Mouse (Mus musculus) c-Kit-positive CD71-positive TER-119-negative erythroid progenitor cells, embryonic 14.5 days (primary cell): Measurements from ENCODE around the gene Slc25a34.

Experiments
- DNase-seq: peaks from one replicate; pipeline ENCODE4 v3.0.0-alpha.2; 2013; ENCODE audit warnings: low read depth

Slc25a34 gene

GRCm38 (mm10) chr4:141643118-141643855 lies 19.7 kb upstream of the Slc25a34 start:
- DNase-seq = no peak

- no peak for DNase-seq
These were observed 18.6 kb upstream of the Slc25a34 start for GRCm38 (mm10) chr4:141641961-141642811.

- DNase-seq = no peak
These were observed 17.7 kb upstream of the Slc25a34 start for GRCm38 (mm10) chr4:141641353-141641771.

DNA sequence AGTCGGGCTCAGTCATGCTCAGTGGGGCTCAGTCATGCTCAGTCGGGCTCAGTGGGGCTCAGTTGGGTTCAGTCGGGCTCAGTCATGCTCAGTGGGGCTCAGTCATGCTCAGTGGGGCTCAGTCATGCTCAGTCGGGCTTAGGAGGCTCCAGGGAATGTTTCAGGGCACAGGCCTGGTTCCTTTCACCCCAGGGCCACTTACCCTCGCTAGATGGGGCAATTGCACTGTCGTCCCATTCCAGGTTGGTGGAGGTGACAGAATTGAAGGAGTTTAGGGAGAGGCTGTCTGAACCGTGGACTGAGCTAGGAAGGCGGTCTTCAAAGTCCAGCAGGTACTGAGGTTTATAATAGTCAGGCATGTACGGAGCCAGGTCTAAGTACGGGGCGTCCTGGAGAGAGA lies 15.9 kb upstream of the Slc25a34 start:
- no peak for DNase-seq

DNA sequence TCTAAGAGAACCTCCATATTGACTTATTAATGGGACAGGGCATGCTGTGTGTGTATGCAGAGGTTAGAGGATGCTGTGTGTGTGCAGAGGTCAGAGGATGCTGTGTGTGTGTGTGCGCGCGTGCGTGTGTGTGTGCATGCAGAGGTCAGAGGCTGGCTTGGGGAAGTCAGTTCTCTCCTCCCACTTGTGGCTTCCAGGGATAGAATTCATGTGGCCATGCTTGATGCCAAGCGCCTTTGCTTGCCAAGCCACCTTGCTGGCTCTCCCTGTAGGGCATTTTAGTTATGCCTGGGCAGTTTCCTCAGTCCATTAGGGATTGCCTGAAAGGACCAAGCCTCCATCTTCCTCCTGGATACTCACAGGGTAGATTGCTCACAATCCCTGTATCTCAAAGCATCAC lies 13.1 kb upstream of the Slc25a34 start:
- DNase-seq = no peak

- DNase-seq = no peak
These were observed 12.4 kb upstream of the Slc25a34 start for GRCm38 (mm10) chr4:141635991-141636390.

DNA sequence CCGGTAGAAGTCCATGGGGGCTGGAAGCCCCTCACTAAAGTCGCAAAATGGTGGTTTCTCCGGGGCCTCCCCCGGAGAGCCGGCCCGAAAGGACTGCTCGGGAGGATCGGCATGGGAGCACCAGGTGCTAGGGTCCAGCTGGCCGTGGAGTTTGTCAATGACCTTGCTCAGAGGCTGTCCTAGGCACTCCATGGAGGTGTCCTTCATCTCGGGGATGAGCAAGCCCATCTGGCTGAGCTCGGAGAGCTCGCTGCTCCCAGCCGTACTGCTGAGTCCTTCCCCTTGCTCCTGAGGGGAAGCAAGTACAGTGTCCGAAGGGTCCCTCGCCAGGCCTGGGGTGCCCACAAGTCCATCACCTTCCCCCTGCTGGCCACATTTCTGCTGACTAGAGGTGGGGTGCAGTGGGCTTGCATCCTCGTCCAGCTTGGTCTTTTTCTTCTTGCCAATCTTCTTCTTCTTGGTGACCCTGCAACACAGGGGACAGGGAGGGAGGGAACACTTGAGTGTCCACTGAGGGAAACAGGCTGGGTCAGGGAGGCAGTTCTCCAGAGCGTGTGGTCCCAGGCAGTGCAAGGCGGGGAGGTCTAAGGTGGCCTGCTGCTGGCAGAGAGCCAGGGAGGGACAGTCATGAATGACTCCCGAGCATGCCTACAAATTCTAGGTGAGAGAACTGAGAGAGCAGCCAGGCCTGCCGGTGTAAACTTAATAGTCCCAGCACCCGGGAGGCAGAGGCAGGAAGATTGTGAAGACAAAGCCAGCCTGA lies 8.7 kb upstream of the Slc25a34 start:
- no peak for DNase-seq

DNA sequence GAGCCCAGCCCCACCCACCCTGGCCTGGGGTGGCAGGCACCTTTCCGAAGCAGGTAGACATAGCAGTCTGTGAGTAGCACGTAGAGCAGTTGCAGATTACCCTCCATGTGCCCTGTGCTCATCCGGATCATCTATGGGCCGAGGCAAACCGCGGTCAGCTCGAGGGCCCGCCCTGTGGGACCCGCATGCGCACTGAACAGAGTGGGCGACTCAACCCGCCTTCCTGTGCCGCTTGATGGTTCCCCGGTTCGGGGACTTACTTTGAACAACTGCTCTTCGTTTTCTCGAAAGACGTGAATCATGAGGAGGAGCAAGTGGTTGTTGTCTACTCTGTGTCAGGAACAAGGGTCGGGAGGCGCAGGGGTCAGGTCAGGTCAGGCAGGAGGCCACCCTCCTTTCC lies 7.6 kb upstream of the Slc25a34 start:
- DNase-seq = no peak

DNA sequence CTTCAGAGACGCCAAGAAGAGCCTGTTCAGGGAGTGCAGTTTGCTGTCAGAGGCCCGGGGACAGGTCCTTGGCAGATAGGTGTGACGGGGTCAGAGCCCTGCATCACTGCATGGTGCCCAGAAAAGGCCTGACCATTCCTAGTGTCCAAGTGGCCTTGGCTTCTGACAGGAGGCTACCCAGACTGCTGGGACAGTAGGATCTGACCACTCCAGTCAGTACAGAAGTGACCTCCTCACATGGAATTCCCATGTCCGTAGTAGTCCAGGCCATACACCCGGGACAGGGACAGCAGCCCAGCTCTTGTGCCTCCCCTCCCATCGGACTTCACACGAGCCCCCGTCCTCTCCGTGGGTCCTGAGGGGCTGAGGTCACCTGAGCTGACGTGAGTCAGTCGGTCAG lies 6.4 kb upstream of the Slc25a34 start:
- DNase-seq = no peak

- DNase-seq = no peak
These were observed 5.0 kb upstream of the Slc25a34 start for GRCm38 (mm10) chr4:141628661-141629060.

DNA sequence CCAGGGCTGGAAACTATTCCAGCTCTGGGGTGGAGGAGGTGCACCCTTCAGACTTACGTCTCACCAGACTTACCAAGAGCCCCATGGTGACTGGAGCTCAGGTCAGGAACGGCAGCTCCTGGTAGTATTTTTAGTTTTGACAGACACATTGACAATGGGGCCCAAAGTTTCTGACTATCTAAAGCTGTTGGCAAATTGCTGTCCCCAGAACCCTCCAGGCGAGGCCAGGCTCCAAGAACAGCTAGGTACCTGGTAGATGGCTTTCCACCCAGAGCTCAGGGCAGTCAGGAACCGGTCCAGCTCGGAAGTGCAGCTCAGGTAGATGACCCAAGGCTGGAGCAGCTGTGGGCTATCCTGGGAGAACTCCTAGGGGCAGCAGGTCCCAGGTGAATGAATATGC lies 3.9 kb upstream of the Slc25a34 start:
- DNase-seq = no peak

DNA sequence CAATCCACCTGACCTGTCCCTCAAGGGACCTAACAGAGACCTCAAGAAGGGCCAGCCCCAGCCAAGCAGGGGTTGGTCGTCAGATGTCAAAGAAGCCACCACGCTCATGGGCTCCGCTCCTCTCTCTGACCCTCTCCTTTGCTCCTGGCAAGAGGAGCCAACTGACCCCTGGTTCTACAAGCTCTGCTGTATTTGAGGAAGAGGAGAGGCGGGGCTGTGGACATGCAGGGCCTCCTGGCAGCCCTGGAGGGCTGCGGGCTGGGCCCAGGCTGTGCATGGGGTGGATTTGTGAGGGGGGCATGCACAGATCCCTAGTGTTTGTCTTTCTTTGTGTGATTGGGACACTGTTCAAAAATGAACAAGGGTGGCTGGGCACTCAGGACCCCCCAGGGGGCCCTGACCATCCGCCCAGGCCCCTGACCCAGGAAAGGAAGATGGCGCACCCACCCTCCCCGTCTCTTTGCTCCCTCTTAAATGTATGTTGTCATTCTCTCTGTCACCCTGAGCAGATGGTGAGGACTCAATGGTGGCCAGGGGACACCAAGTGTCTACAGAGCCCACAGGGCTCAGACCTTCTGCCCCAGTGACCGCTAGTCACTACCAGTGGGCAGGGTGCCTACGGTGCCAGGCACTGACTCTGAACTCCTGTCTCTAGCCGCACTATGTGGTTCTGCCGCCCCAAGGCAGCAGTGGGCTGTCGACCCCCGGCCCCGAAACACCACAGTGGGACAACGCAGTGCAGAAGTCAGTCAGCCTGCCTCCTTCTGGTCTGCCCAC lies 2.3 kb upstream of the Slc25a34 start:
- no peak for DNase-seq

- DNase-seq = no peak
These were observed 1.6 kb upstream of the Slc25a34 start for GRCm38 (mm10) chr4:141624983-141625773.

DNA sequence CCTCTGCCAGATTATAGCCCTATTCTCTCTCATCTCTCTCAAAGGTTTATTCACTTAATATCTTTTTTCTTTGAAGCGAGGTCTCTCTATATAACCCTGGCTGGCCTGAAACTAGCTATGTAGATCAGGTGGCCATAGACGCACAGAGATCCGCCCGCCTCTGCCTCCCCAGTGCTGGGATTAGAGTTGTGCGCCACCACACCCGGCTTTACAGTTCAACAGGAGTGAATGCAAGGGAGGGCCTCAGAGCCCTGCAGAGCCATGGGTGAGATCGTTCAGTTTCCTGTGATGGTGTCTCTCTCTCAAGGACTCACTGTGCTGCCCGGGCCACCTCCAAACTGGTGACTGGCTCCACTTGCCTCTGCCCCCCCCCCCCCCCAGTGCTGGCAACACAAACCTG lies 513 bp upstream of the Slc25a34 start:
- no peak for DNase-seq

- DNase-seq = no peak
These were observed 584 bp downstream of the Slc25a34 start for GRCm38 (mm10) chr4:141623037-141623436.

GRCm38 (mm10) chr4:141622580-141622979 lies 1.0 kb downstream of the Slc25a34 start:
- no peak for DNase-seq

DNA sequence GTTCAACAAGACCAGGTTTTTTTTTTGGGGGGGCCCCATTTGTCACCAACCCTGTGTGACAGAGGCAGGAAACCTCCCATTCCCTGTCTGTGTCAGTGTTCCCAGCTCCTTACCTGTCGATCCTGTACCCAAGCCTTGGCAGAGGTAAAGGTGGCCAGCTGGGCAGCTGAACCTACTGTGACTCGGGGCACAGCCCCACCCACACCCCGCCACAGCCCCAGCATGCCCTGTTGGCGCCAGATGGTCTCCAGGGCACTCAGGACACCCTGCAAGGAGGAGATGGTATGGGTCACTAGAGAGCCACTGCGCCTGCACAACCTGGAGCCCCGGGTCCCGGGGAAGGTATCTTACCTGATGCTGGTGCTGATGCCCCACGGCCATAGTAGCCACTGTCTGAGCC lies 1.5 kb downstream of the Slc25a34 start:
- DNase-seq = no peak

DNA sequence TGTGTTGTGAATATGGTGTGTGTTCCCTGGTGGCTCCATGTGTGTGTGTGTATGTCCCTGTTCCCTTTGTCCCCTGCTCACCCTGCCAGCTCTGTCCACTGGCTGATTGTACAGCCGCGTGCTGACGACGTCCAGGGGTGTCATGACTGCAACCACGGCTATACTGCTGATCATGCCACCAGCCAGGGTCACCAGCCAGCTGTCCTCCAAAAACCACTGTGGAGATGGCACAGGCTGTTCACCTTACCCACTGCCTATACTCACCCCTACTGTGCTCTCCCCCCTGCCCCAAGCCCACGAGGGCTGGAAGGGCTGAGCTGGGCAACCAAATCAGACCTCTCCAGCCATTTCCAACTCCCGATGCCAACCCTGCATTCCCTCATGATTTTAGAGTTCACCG lies 2.3 kb downstream of the Slc25a34 start:
- no peak for DNase-seq

GRCm38 (mm10) chr4:141619299-141619883 lies 4.2 kb downstream of the Slc25a34 start:
- no peak for DNase-seq

DNA sequence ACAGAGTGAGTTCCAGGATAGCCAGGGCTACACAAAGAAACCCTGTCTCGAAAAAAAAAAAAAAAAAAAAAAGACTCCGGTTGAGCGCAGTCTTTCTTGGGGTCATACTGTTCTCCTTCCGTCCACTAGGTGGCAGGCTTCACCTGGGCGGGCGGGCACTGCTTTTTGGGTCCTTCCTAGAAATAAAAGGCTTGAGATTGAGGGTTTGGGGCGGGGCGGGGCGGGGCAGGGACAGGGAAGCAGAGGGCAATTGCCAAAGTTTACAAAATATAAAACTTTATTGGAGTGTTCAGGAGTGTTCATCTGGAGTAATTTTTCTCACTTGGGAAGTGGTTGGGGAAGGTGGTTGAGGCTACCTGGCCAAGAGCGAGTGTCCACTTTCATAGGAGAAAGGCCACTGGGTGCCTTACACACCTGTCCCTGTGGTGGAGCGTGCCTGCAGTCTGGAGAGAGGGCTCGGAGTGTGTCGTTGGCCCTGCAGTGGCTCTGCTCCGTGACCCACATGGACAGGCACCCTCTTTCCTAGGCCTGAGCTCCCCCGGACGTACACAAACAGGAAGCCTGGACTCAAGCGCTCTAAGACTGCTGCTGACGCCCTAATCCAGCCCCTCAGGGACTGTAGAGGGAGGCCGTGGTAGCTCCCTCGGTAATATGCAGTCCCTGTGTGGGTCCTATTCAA lies 4.9 kb downstream of the Slc25a34 start, which contains the start of gene Tmem82:
Gene Tmem82, minus strand, starts transcription at position 69 of the 679 bp plus-strand sequence.
- peak; percentile 48 for DNase-seq
